18 mouse cellular contexts compared by ENCODE assay signal in genomic region chr6:43367434-43367945, GRCm38 (mm10). TPM values are rescaled to one million over a fixed set of nuclear protein-coding genes. Genes with fewer than 3 reads are reported as not detected.
"Had no signal": no experiment of that assay in that cellular context is flagged by ENCODE, and none has a peak within 500 bp of the region (broad histone marks: within the 10 kb centered on the region; RNA-seq: fewer than 3 reads in every experiment).

No protein-coding gene starts in this region.

- ATAC-seq: hindbrain, postnatal 0 days; liver, embryonic 12.5 days; midbrain, embryonic 16.5 days had no signal

- H3K4me1 ChIP-seq: limb, embryonic 15.5 days; liver, embryonic 12.5 days; midbrain, embryonic 12.5 days; neural tube, embryonic 13.5 days; stomach, embryonic 15.5 days had no signal

- H3K36me3 ChIP-seq: limb, embryonic 15.5 days; liver, embryonic 12.5 days; midbrain, embryonic 12.5 days; neural tube, embryonic 13.5 days; stomach, embryonic 15.5 days had no signal

- DNase-seq: kidney, adult 18-20 months; kidney, postnatal 10 days; layer of hippocampus, adult 9-11 months; layer of hippocampus, postnatal 36 days; lung, postnatal 10 days; retina, postnatal 1 day; right cerebral cortex, postnatal 4 days; spleen, adult 18-20 months; thymus, postnatal 14 days had no signal

- H3K9me3 ChIP-seq: limb, embryonic 15.5 days; liver, embryonic 12.5 days; midbrain, embryonic 12.5 days; neural tube, embryonic 13.5 days; stomach, embryonic 15.5 days had no signal

- H3K4me3 ChIP-seq: limb, embryonic 15.5 days; liver, embryonic 12.5 days; midbrain, embryonic 12.5 days; neural tube, embryonic 13.5 days; stomach, embryonic 15.5 days had no signal

- H3K27ac ChIP-seq: hindbrain, postnatal 0 days; limb, embryonic 15.5 days; liver, embryonic 12.5 days; midbrain, embryonic 12.5 days; neural tube, embryonic 13.5 days; stomach, embryonic 15.5 days had no signal

- H3K9ac ChIP-seq: limb, embryonic 15.5 days; liver, embryonic 12.5 days; midbrain, embryonic 12.5 days; neural tube, embryonic 13.5 days; stomach, embryonic 15.5 days had no signal

- H3K4me2 ChIP-seq: limb, embryonic 15.5 days; liver, embryonic 12.5 days; midbrain, embryonic 12.5 days; neural tube, embryonic 13.5 days; stomach, embryonic 15.5 days had no signal

- H3K27me3 ChIP-seq: limb, embryonic 15.5 days; liver, embryonic 12.5 days; midbrain, embryonic 12.5 days; neural tube, embryonic 13.5 days; stomach, embryonic 15.5 days had no signal

RNA-seq across cellular contexts. Expression of gene Nobox, which starts 58.1 kb away (rescaled TPM):
- polyA plus RNA-seq: hindbrain, postnatal 0 days; limb, embryonic 11.5 days; limb, embryonic 15.5 days; liver, embryonic 12.5 days; liver, embryonic 16.5 days; midbrain, embryonic 12.5 days; midbrain, embryonic 16.5 days; neural tube, embryonic 13.5 days had no signal
